Mouse (Mus musculus) adrenal gland, adult 18-20 months (tissue): Measurements from ENCODE around the gene Accs. TPM values are rescaled to one million over a fixed set of nuclear protein-coding genes. Genes with fewer than 3 reads are reported as not detected.
A peak's percentile ranks its signal among the peaks of the same experiment; 100 is the strongest.

Experiments used
- DNase-seq, 2 experiments: peaks; one replicate each; pipeline ENCODE4 v3.0.0; 2021 to 2022; ENCODE audit warnings: low spot score in 2 of 2
- total RNA-seq, 2 experiments: library from RNA; stranded (reverse); gene quantifications; 1 replicate in 1 of 2; 2 replicates in 1 of 2; pipeline ENCODE4 v1.2.3; 2021

The Accs gene
- total RNA-seq, 2 experiments from 2014 or later: 6.1 to 6.9 TPM

DNA sequence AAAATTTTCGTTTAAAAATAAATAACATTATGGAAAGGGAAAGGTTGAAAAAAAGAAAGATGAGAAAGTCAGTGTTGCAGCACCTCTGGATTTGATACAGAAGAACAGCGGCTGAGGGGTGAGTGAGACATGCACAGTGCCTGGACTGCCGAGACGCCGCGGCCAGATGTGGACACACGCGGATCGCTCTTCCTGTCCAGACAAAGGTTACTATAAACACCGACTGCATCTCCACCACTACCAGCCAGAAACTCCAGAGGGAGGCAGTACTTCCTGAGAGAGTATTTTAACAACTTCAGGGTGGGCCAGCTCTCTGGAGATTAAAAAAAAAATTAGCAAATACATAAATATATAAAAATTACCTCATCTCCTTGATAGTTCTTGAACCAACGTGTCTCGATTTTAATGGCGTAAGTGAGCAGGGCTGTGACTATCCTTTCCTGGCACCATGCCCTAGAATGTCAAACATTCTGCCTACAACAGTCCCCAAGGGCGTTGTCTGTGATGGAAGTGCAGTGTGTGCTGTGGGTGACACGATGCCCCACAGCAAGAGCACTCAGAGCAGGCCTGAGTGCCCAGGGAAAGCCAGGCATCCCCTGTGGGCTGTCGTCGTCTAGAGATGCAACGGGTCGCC lies 52.5 kb downstream of the Accs start:
- no peak for DNase-seq

DNA sequence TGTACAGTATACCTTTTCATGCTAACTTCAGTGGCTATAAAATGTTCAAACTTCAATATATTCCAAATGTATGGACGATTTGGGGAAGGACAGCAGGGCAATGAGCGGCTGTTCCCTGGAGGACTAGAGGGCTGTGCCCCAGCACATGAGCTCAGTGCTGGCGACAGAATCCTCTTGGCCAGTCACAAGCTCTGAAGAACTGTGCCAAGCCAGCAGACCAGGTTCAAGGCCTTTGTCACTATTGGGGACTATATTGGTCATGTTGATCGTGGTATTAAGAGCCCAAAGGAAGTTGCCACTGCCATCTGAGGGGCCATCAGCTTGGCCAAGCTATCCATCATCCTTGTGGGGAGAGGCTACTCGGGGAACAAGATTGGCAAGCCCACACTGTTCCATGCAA lies 55.4 kb downstream of the Accs start:
- no peak for DNase-seq

DNA sequence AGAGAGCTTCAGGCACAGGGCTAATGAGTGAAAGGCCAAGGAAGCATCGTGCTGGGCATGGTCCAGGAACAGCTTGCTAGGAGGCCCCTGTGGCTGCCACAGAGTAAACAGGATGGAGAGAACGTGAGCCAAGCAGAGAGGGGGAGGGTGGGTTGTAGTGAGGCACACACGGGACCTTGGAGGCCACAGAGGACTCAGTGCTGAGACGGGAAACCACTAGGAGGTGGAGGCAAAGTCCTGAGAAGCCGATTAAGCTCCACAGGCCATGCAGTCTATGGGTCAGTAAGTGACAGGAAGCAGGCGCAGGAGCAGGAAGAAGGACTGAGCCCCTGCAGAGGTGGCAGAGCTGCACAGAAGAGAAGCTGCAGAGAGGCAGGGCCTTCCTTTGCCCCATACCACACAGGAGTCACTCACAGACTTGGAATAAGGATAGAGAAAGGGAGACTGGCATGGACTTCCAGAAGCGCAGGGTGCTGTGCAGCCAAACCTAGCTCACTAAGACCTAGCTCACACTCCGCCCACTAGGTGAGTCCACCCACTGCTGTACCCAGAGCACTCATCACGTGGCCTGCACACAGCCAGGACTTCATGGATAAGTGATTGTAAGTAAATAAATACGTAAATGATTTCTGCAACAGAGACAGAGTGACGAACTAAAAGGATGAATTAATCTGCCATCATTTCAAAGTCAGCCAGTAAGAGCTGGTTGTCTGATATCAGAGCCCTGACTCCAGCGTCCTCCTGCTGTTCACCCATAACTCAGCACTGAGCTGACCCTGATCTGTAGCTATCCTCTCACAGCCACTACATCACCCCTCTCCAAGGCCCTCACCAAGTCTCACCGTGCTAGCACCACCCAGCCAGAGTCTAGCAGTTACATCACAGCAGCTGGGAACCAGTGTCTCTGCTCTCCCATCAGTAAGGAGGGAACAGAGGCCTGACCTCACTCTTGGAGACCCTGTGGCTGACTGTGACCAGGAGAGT lies 57.9 kb downstream of the Accs start:
- DNase-seq: no peak

DNA sequence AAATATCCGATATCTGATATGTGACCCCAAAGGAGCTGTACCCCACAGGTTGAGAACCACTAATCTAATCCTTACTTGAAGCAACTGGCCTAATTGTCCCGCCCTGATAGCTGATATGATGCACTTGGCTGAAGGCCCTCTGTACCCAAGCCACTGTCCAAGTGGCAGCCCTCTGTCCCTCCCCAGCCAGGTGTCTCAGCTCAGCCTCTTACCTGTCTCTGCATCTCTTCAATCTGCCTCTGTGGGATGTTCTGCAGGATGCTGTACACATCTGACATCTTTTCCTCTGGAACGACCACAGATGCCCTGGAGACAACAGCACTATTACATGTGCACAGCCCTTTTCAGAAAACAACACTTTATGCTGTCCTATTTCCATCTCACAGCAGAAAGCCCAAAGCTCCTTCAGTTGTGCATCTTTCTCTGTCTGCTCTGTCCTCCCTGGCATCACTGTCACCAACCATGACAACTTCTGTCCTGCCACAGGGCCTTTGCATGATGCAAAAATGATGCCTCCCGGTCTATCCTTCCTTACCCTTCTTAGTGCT lies 58.9 kb downstream of the Accs start:
- DNase-seq: no peak

DNA sequence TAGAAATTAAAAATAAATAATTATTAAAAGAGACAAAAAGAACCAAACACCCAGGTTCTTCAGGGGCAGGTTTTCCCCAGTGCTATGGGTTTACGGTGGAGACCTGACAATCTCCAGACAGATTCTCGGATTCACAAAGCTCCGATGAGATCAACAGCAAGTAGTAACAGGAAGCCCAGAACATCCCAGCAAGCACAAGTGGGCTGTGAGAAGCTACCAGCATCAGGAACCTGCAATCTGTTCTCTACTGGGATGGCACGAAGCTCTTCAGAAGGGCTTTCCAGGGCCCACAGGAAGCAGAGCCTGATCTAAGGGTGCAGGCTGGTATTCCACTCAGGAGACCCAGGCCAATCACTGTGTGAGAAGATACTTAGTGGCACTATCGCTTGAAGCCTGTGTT lies 61.2 kb downstream of the Accs start:
- no peak for DNase-seq

DNA sequence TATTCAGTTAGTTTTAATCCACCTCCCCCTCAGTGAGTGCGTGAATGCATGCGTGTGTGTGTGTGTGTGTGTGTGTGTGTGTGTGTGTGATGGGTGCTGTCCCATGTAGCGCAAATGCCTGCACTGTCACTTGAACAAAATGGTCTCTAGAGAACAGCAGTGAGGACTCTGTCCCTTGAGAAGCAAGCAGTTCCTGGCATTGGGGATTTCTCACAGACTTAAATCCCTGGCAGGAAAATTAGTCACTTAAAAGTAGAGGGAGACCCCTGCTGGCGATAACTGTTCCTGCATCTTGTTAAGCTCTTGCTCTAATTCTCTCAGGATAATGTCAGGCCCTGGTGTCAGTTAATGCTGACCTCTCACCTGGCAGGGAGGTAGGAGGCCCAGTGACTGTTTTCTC lies 63.6 kb downstream of the Accs start:
- peak; percentile 63 to 64 for DNase-seq

DNA sequence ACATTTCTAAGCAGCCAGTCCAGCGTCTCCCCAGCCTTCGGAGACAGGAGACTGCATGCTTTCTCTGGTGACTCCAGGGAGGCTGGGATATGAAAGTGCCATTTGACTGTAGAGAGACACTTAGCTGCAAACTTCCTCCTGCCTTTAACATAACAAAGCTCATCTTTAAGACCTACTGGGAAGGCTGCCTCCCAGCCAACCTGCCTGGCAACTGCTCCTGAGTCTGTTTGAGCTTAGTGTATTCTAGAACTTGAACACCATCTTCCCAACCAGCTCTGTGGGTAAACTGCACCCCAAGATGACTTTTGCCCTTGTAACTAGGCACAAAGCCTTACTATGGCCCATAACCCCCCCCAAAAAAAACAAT lies 64.3 kb downstream of the Accs start:
- DNase-seq: no peak

DNA sequence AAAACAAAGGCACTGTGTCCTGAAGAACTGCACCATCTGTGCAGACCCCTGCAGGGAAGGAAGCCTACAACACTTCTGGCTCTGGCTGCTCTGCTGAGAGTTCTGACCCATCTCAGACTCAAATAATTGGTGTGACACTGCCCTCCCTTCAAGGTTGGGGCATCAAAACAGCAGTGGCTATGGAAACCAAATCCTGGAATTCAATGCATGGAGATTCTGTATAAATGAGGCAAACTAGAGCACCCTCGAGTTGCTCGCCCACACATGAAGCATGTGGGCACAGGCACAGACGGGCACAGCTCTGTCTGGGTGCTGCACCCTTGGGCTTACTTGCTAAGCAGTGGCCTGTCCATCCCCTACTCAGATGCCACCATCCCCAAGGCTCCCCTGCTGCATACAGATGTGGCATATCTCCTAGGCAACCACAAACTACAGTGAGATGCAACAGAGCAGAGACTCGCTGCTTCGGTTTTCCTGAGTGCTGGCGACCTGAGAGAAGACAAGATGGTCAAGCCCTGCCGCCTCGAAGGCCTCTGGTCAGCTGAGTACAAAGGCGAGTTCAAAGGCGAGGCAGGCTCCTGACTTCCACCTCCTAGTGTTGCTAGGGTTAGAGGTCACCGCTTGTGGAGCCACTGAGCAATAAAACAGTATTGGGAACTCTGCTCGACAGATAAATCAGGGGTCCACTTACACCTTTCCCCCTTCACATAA lies 64.9 kb downstream of the Accs start:
- no peak for DNase-seq

DNA sequence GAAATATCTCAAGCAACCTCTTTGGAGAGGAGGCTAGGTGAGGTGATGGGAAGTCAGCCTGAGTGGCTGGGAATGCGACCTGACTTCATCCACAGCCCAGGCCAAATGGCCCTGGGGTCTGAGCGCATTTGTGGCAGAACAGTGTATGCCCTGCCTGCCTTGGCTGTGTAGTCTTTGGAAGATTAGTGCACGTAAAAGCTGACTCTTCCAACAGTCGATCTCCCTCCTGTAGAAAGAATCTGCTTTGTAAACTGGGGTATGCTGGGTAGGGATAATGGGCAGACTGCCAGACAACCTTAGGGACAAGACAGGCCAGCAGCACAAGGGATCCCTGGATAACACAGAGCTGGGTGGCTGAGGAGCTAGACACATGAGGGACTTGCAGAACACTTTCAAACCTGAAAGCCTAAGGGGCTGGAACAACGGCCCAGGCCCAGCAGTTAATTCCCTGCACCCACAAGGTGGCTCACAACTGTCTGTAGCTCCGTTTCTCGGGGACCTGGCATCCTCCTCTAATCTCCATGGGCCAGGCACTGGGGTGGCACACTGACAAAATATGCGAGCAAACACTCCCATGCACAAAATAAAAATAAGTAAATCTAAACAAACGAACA lies 65.7 kb downstream of the Accs start:
- no peak for DNase-seq

Other genes with a start within 250 kb of the Accs start
- gene Alx4, start 207.6 kb downstream of the Accs start, total RNA-seq: under 1 TPM; 0.40 to 0.48 TPM
- 10 to 100 TPM; 65.3 to 98.1 TPM for gene Ext2, start 27.4 kb downstream of the Accs start, total RNA-seq
- gene Accsl, start 19.2 kb upstream of the Accs start, total RNA-seq: under 1 TPM; 0.40 to 0.74 TPM
- gene Gm13889, start 107.3 kb upstream of the Accs start, total RNA-seq: 10 to 100 TPM; 68.0 to 79.5 TPM
- not detected for gene Gm27027, start 146.4 kb upstream of the Accs start, total RNA-seq
- 10 to 100 TPM; 43.4 to 58.2 TPM for gene Alkbh3, start 160.9 kb upstream of the Accs start, total RNA-seq